Mouse (Mus musculus): ENCODE results near the gene Fkbp14. TPM values are rescaled to one million over a fixed set of nuclear protein-coding genes. Genes with fewer than 3 reads are reported as not detected.

Fkbp14 gene
- 11.3 and 15.4 TPM in 2 replicates for polyA plus RNA-seq (2012; rRNA removed)

DNA sequence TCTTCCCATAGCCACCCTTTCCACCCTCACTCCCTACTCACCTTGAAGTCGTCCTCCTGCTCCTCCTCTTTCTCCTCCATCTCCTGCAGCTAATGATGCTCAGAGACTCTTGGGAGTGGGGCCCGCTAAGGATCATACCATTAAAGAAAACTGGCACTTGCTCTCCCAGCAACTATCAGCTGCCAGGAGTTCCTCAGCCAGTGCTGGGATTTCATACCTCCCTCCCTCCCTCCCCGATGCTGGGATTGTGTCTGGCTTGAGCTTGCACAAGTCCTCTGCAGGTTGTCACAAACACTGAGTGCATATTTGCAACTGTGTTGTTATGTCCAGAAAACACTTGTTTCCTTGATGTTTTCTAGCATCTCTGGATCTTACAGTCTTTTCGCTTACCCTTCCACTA is at the start of gene Fkbp14:
Gene Fkbp14, minus strand, starts transcription at position 101 of the 400 bp plus-strand sequence.
- DNase-seq (ENCODE audit: low read depth) = no peak

DNA sequence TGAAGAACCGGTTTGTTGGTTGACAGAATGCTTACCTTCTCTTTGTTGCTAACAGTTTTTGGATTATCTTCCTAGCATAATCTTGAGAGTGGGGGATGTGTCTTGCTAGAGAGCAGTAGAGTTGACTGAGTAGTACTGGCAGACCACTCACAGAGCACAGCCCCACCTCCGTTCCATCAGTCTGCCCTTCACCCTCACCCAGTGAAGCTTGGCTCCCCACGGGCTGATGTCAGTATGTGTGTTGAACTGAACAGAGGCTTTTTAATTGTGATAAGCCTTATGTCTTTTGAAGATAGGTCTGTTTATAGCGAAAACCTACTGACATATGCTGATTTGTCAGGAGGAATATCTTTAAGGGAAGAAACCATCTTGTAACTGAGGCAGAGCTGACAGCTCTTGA is 46.1 kb upstream of the Fkbp14 start:
- DNase-seq (ENCODE audit: low read depth) = no peak

DNA sequence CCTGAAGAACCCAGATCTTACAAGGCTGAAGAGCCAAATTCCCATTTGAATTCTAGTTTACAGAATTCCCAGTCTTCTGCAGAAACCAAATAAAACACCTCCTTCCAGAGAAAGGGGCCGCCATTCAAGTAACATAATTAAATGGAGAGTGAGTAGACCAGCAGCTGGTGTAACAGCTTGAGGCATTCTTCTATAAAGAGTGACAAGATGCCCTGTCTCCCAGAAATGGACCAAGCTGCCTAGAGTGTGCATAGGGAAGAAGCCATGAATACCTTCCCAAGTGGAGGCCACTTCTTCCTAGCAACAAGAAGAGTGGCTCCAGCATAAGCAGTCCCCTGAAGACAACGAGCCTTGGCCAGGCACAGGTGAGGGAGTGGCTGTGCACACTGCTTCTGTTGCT is 44.8 kb upstream of the Fkbp14 start:
- DNase-seq (ENCODE audit: low read depth) = no peak

DNA sequence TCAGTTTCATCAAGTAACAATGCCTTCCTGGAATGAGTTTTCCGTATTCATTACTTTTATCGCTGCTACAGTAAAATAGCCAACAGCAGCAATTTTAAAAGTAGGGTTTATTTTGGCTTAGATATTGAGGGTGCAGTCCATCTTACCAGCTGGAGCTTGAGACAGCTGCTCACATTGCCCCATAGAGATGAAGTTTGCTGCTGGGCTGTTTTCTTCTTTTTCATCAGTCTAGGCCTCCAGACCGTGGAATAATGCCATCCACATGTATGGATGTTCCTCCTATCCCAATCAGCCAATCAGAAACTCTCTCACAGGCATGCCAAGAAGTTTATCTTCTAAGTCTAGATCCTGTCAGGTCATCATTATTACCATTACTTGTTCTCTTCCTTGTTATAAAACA is 42.8 kb upstream of the Fkbp14 start:
- no peak for DNase-seq (ENCODE audit: low read depth)

DNA sequence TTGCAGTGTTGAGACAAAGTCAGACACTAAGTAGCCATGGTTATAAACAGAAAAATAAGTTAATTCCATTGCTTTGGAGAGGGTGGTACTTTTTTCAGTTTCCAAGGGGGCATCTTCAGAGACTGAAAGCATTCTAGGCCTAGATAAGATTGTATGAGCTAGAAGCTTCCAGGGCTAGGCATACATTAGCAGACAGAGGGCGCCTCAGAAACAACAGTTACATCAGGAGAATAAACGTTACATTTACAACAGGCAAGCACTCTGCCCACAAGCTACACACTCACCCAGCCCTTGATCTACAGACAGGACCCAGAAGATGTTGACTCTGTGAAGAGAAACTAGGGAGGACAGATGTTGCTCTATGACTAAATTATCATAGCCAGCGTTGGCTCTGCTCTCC is 34.4 kb upstream of the Fkbp14 start:
- DNase-seq (ENCODE audit: low read depth) = no peak

DNA sequence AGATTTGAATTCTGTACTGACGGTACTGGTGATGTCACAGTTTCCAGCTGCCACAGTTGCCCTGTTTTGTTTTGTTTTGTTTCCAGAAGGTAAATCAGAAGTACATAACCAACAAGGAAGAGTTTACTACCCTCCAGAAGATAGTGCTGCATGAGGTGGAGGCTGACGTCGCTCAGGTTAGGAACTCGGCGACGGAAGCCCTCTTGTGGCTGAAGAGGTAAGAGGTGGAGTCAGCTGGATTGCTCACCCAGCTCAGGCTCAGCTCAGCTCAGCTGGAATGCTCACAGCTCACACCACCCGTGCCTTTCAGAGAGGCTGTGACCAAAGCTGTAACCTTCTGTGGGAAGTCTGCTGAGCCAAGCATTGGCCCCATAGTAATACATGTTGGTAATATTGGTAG is 32.6 kb upstream of the Fkbp14 start:
- DNase-seq (ENCODE audit: low read depth) = no peak

DNA sequence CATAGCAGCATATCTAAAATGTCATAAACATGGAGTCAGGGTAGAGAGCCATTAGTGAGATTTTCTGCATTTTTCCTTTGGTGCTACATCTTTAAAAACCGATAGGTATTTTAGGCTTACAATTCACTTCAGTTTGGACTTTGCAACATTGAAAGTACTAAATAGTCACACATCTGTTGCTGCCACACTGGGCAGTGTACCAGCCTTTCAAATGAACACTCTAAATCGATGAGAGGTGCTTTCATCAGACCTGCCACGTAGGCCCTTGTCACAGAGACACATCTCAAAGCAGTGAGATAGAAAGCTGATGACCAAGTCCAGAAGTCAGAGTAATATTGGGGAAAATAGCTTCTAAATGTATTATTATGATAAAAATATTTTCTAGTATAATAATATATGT is 31.3 kb upstream of the Fkbp14 start:
- DNase-seq (ENCODE audit: low read depth) = no peak

DNA sequence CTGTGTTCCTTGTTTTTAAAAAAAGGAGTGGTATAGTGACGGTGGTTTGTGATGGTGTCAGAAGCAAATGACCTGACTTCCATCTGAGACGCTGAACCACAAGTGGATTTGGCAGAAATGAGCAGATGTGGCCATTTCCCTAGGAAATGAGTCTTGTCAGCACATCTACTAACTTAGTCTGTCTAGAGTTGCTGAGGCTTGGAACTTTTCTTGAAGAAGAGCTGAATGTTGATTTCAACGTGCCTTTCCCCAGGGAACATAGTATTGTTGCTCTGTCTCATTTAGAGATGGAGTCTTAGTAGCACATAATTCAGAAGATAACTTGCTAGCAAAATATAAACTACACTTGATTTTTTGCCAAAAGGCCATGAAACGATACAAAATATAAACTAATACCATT is 23.2 kb upstream of the Fkbp14 start:
- DNase-seq (ENCODE audit: low read depth) = no peak

DNA sequence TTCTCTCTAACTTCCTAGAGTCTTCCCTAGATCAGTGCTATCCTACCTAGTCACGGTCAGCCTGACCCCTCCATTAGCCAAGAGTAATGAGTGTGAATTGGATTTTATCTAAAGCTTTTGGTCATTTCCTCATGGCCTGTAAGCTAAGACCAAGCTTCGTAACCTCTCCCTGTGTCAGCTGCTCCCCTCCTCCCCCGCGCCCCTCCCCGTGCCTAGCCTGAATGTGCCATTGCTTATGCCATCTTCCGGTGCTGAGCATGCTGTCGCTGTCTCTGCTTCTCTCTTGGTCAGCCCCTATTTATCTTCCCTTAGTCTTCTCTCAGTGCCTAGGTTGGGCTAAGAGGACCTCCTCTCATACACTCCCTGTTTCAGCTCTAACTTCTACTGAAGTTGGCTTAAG is 22.4 kb upstream of the Fkbp14 start:
- DNase-seq (ENCODE audit: low read depth) = no peak

DNA sequence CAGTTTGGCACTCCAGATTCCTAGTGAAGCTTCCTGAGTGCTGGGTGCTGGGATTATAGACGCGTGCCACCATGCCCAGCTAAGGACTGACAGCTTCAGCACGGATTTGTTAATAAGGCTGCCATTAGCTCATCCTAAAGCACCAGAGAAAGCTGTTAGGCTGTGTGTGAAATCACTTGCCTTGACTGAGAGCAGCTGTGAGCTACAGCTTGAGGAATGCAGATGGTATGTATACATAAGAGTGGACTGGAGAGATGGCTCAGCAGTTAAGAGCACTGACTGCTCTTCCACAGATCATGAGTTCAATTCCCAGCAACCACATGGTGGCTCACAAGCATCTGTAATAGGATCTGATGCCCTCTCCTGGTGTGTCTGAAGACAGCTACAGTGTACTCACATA is 20.3 kb upstream of the Fkbp14 start:
- no peak for DNase-seq (ENCODE audit: low read depth)

DNA sequence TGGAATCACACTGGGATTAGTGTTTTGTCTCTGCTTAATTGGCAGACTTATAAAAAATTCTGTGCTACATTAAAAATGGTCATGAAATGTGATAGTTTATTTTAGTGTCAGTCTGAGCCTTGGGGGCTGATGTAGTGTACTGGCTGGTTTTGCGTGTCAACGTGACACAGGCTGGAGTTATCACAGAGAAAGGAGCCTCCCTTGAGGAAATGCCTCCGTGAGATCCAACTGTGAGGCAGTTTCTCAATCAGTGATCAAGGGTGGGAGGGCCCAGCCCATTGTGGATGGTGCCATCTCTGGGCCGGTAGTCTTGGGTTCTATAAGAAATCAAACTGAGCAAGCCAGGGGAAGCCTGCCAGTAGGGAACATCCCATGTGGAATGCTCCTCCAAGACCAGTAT is 9.1 kb upstream of the Fkbp14 start:
- no peak for DNase-seq (ENCODE audit: low read depth)

DNA sequence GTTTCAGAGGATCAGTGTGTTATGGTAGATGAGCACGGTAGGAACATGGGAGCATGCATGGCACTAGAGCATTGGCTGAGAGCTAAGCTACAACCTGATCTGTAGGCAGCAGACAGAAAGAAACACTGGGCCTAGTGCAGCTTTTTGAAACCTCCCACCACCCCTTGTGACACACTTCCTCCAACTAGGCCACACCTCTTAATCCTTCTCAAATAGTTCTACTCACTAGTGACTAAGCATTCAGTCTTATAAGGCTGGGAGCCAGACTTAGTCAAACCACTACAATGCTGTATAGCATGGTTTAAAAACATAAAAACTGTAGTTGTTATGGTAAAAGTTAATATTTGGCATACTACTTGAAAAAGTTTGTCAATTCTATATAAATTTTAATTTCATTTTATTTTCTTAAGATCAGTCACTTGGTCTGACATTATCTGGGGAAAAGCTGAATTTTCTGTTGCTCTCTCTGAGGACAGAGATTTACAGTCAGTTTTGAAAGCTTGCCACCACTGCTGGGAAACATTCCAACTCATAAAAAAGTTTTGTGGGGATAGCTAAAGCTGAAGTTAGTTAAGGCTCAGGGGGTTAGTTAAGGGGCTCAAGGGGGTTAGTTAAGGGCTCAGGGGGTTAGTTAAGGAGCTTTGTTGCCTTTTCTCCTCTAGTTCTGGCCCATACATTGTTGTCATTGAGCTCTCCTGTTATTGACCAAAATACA is 7.0 kb upstream of the Fkbp14 start:
- no peak for DNase-seq (ENCODE audit: low read depth)

DNA sequence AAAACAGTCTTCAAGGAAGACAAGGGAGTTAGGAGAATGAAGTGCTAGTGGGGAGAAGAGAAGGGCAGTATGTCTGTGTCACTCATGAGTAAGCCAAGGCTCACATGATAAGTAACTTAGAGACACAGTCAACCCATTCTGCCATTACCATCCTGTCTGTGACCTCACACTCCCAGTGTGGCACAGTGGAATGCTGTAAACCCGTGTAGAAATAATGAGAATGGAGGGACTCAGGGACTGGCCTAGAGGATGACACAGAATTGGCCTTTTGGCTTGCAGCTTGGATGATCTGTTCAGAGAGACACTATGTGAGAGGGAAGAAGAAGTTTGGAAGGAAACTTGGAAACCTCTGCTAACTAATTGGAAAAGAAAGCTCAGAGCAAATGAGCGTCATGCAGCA is 5.8 kb upstream of the Fkbp14 start:
- DNase-seq (ENCODE audit: low read depth) = no peak

DNA sequence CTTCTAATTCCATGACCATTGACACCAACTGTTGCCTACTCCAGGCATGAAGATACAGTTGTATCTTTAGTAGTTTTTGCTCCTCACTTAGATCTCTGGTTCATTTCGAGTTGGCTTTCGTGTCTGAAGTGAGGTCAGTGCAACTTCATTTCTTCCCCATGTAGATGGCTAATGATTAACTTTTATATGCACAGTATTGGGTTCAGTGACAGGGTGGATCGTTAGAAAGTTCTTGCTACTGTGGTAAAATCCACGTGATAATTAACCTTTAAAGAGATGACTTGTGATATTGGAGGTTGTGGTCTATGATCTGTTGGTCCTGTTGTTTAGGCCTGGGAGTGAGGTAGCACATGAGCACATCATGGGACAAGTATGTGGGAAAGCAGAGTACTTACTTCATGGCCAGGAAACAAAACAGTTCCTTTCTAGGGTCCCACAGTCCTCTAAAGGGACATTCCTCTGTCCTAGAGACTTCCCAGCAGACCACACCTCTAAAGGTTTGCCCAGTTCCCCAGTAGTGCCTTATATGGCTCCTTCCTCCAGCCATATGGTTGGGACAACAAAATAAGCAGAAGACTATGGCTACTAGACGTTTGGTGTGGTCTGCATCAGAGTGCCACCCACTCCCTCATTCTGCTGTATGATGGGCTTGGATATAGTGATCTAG is 3.7 kb upstream of the Fkbp14 start:
- no peak for DNase-seq (ENCODE audit: low read depth)

DNA sequence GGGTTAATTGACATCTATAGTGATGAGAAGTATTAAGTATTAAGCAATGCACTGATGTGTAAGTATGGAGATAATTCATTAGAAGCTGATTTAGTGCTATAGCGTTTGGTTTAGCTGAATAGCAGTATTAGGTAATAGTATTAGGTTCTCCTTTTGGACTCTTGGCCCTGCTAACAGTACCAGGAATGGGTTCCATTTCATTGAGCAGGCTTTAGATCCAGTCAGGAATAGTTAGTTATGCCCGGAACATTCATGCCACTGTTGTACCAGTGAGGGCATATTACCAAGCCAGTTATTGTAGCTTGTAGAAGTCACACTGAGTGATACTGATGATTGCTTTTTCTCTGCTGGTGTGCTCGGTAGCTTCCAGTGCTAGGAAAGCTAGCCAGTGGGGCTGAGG is 603 bp upstream of the Fkbp14 start:
- no peak for DNase-seq (ENCODE audit: low read depth)

DNA sequence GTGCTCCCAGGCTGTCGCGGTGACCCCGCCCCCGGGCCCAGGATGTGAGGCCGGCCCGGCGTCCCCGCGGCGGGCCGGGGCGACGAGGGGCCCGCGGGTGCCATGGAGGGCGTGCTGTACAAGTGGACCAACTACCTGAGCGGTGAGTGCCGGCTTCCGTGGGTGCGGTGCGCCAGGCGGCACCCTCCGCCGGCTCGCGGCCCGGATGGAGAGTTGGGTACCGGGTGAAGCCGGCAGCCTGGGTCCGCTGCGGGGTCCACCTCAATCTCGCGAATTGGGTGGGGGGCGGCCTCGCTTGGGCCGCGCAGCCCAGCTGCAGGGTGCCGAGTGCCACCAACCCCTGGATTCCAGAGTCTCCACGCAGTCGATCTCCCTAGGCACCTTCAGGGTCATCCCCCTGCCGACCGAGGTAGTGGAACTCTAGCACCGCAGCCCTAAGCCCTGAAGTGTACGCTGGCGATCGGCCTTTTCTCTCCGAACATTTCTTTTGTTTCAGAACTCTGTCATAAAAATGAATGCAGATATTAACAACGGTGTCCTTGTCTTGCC is 1.7 kb downstream of the Fkbp14 start:
- DNase-seq (ENCODE audit: low read depth) = no peak

DNA sequence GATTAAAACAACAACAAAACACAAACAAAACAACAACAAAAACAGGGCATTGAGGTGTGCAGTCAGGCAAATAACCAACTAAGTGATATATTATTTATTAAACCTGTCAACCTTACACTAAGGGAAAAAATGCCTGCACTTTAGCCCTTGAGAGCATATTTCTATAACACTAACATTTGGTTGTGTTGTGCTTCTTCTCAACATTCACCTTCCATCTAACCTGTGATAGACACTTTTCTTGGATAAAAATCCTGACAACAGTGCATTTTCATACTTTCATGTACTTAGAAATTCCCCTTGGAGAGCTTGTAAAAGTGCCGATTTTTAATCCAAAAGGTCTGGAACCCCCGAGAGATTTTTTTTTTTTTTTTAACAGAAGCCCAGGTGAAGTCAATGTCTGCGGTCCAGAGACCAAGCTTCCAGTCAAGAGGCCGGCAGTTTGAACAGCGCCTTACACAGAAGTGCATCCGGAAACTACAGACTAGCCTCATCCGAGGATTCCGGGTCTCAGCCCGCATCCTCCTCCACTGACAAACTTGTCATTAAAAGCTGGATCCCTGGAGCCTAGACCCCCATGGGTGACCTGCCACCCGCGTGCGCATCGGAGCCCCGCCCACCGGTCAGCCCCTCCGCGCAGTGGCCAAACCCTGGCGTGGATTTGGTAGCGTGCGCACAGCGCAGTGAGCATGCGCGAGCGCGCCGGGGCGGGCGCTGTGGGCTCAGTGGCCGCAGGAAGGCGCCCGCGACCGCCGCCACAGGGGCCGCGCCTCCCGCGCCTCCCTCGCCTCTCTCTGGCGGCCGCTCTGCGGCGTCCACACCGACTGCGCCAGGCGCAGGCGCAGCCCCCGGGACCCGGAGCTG is 2.4 kb downstream of the Fkbp14 start, which contains the start of gene Plekha8:
Gene Plekha8, plus strand, starts transcription at position 643 of the 861 bp plus-strand sequence.
- DNase-seq (ENCODE audit: low read depth) = no peak

DNA sequence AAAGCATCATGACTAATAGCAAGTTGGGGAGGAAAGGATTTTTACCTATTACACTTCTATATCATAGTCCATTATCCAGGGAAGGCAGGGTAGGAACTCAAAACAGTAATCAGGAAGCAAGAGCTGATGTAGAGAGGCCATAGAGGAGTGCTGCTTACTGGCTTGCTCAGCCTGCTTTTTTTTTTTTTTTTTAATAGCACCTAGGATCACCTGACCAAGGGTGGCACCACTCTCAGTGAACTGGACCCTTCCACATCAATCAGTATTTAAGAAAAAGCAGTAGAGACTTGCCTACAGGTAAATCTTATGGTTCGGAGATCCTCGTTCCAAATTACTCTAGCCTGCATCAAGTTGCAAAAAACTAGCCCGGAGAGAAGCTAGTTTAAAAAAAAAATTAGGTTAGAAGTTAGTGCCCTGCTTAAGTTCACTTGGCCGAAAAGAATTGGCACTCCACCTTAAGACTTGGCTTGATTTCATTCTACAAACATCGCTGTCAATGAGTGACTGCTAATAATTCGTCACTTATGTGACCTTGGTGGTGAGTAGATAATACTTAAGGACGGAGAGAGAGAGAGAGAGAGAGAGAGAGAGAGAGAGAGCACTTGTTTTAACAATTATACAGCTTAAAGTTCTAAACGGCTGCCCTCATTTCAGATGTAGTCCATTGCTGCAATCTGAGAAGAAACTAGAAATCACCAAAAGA is 3.2 kb downstream of the Fkbp14 start:
- DNase-seq (ENCODE audit: low read depth) = no peak

DNA sequence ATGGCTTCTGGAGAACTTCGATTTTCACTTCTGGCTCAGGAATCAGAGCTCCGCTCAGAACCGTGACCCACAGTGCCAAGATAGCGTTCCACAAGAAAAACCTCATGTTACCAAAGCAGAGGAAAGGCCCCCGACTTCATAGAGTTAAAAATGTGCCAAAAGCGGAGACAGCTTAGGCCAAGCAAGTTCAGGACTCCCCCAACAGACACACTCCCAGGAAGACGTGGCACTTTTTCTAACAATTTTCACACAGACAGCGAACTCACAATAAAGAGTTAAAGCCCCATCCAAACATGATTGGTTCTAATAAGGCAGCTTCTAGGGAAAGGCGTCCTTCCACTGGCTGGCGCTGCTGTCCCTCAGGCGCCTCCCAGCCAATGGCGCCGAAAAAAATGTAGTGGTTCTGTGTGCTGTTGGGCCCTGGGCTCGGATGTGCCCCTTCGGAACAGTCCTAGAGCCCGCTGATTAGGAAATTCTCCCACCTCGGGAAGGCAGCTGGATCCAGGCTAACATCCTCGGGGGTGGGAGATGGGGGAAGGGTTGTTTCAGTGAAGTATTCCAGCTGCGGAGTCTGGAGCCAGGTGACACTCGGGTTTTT is 4.1 kb downstream of the Fkbp14 start:
- DNase-seq (ENCODE audit: low read depth) = peak; percentile 57

DNA sequence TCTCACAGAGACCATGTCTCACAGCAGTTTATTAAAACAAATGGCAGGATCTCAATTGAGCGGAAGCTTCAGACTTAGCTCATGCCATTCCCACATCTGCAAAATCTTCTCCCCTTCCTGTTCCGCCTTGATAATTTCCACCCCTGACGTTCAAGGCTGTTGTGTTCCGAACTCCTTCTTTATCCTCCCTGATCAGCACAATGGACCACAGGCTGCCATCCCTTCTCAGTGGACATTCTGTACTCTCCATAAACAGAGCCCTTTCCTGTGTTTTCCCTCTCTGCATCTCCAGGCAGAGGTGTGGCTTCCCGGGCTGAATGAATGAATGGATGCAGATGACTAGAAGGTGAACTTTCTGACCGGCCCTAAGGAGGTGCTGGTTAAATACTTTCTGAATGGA is 5.3 kb downstream of the Fkbp14 start:
- DNase-seq (ENCODE audit: low read depth) = no peak

DNA sequence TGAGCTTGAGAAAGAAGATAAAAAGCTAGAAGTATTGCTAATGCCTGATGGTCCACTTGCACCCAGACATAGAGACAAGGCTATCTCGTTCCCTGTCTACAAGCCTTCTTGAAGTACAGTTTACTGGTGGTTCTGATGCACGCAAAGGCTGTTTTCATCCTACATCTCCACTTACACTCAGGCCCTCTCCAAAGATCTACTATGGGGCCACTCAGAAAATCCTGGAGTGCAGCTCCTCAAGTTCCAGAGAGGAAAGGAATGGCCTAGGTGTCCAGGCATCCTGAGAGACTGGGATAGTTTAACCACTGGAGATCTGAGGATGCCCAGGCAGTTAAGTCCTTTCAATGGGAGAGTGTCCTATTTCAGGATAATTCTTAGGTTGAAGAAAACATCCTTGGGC is 6.4 kb downstream of the Fkbp14 start:
- no peak for DNase-seq (ENCODE audit: low read depth)
